ENCODE assay signal across 8 mouse cellular contexts in genomic region chr9:110380662-110381061, GRCm38 (mm10). TPM values are rescaled to one million over a fixed set of nuclear protein-coding genes. Genes with fewer than 3 reads are reported as not detected.
DNase-seq lines count a peak whose midpoint lies in the region; ATAC-seq and TF ChIP-seq lines count a peak whose summit lies in the region.
"Had no signal": no experiment of that assay in that cellular context is flagged by ENCODE, and none has a peak within 500 bp of the region (broad histone marks: within the 10 kb centered on the region; RNA-seq: fewer than 3 reads in every experiment).

No protein-coding gene starts in this region.

- no peak for TF ChIP-seq POLR2A in lung, adult 2 months (IDR thresholded peaks at IDR 0.05; ENCODE audit: borderline replicate concordance, extremely low read depth, low read depth, low read length)

- 40% methylated on average over 21 of the region's 21 CpGs for WGBS in lung, adult 2 months
- 50% methylated on average over 19 of the region's 21 CpGs for WGBS in hindbrain, embryonic 16.5 days
- WGBS in forebrain, embryonic 12.5 days = 40% methylated on average over 21 of the region's 21 CpGs

- H3K4me2 ChIP-seq in hindbrain, embryonic 16.5 days (ENCODE audit: low read length) = no peak overlapping the region
- H3K4me2 ChIP-seq in forebrain, embryonic 12.5 days = no peak overlapping the region

- no peaks in the 10 kb centered on the region for H3K27me3 ChIP-seq in hindbrain, embryonic 16.5 days (replicated peaks; ENCODE audit: control insufficient read depth, insufficient read depth, low read length)
- H3K27me3 ChIP-seq in forebrain, embryonic 12.5 days = no peaks in the 10 kb centered on the region

- H3K36me3 ChIP-seq in hindbrain, embryonic 16.5 days (ENCODE audit: control insufficient read depth, insufficient read depth, low read length) = peaks cover 40% of the 10 kb centered on the region
- peaks cover 92% of the 10 kb centered on the region for H3K36me3 ChIP-seq in forebrain, embryonic 12.5 days (replicated peaks)

- intact Hi-C loops in left cerebral cortex, postnatal 14 days (cut with DNase I) = no loop called here

- no peaks in the 10 kb centered on the region for H3K9me3 ChIP-seq in hindbrain, embryonic 16.5 days (ENCODE audit: control insufficient read depth, low read length)
- no peaks in the 10 kb centered on the region for H3K9me3 ChIP-seq in forebrain, embryonic 12.5 days

- no peak overlapping the region for H3K27ac ChIP-seq in hindbrain, embryonic 16.5 days (ENCODE audit: low read depth, low read length)
- H3K27ac ChIP-seq in forebrain, embryonic 12.5 days = no peak overlapping the region

- peak; percentile 24 for DNase-seq in lung, adult 2 months
- no peak for DNase-seq in lung, postnatal 14 days
- peak; percentile 50 for DNase-seq in adrenal gland, adult 8-10 months
- DNase-seq in mesoderm, embryonic 11.5 days (ENCODE audit: low read depth, low spot score) = peak; percentile 6
- no peak for DNase-seq in left cerebral cortex, postnatal 14 days (ENCODE audit: low spot score in 2 of 2)
- DNase-seq: thymus, postnatal 14 days had no signal

- no peak overlapping the region for H3K9ac ChIP-seq in hindbrain, embryonic 16.5 days (ENCODE audit: low read depth, low read length)
- H3K9ac ChIP-seq in forebrain, embryonic 12.5 days = no peak overlapping the region

- ATAC-seq in hindbrain, embryonic 16.5 days = 0 out of 2 replicates have a peak, but pooled peaks have one; percentile 13
- ATAC-seq in forebrain, embryonic 12.5 days (ENCODE audit: low FRiP score) = no peak

- H3K4me1 ChIP-seq in lung, adult 2 months (ENCODE audit: control insufficient read depth, insufficient read depth, low read length) = no peaks in the 10 kb centered on the region
- no peaks in the 10 kb centered on the region for H3K4me1 ChIP-seq in hindbrain, embryonic 16.5 days (ENCODE audit: control insufficient read depth, insufficient read depth, low read depth, low read length)
- no peaks in the 10 kb centered on the region for H3K4me1 ChIP-seq in forebrain, embryonic 12.5 days

- no peak for TF ChIP-seq CTCF in lung, adult 2 months (IDR thresholded peaks at IDR 0.05; ENCODE audit: insufficient read depth, low read length)

- H3K4me3 ChIP-seq in lung, adult 2 months (replicated peaks; ENCODE audit: extremely low read depth, low read depth, low read length) = peak overlapping the region; percentile 6
- no peak overlapping the region for H3K4me3 ChIP-seq in hindbrain, embryonic 16.5 days (ENCODE audit: low read length)
- H3K4me3 ChIP-seq in forebrain, embryonic 12.5 days (replicated peaks) = no peak overlapping the region

RNA-seq across cellular contexts. Expression of gene Ptpn23, which starts 27.4 kb away (rescaled TPM):
- polyA plus RNA-seq in lung, adult 2 months (2012; rRNA removed) = 24.9 and 34.0 TPM in 2 replicates
- 10 to 100 TPM; 64.0 to 83.9 (median 70.9) TPM for total RNA-seq in adrenal gland, adult 8-10 months (2022)
- 19.2 and 24.5 TPM in 2 replicates for polyA plus RNA-seq in hindbrain, embryonic 16.5 days (2015; fragmentation: Nextera tagmentation; extraction: Ambion mirVana)
- polyA plus RNA-seq in forebrain, embryonic 12.5 days (2016; fragmentation: Nextera tagmentation; extraction: Ambion mirVana) = 20.4 and 20.9 TPM in 2 replicates
- total RNA-seq in left cerebral cortex, postnatal 14 days (2021) = 10 to 100 TPM; 54.2 to 59.7 TPM

RNA-seq across cellular contexts. Expression of gene Ngp, which starts 38.9 kb away (rescaled TPM):
- polyA plus RNA-seq in lung, adult 2 months (2012; rRNA removed) = 0.36 and 3.4 TPM in 2 replicates
- not detected for total RNA-seq in adrenal gland, adult 8-10 months (2022)
- polyA plus RNA-seq in hindbrain, embryonic 16.5 days (2015; fragmentation: Nextera tagmentation; extraction: Ambion mirVana) = 1.3 and 1.9 TPM in 2 replicates
- 1.2 and 2.2 TPM in 2 replicates for polyA plus RNA-seq in forebrain, embryonic 12.5 days (2016; fragmentation: Nextera tagmentation; extraction: Ambion mirVana)
- under 1 TPM in 1 of 2 experiments, not detected in 1; 0.63 TPM for total RNA-seq in left cerebral cortex, postnatal 14 days (2021)

RNA-seq across cellular contexts. Expression of gene Scap, which starts 47.6 kb away (rescaled TPM):
- 36.7 and 42.1 TPM in 2 replicates for polyA plus RNA-seq in lung, adult 2 months (2012; rRNA removed)
- total RNA-seq in adrenal gland, adult 8-10 months (2022) = 100 to 1,000 TPM; 110 to 118 (median 116) TPM
- 57.8 and 59.0 TPM in 2 replicates for polyA plus RNA-seq in hindbrain, embryonic 16.5 days (2015; fragmentation: Nextera tagmentation; extraction: Ambion mirVana)
- 41.9 and 45.0 TPM in 2 replicates for polyA plus RNA-seq in forebrain, embryonic 12.5 days (2016; fragmentation: Nextera tagmentation; extraction: Ambion mirVana)
- total RNA-seq in left cerebral cortex, postnatal 14 days (2021) = 100 to 1,000 TPM in 1 of 2 experiments, 10 to 100 TPM in 1; 92.2 to 114 TPM

Comparison
In these comparisons a context has a peak if more than half of its experiments do, and no peak if none do; other contexts are left out.
1. DNase-seq: peak in lung, adult 2 months (single experiment), adrenal gland, adult 8-10 months (single experiment) and mesoderm, embryonic 11.5 days (single experiment); none in lung, postnatal 14 days (single experiment) and left cerebral cortex, postnatal 14 days (0 of 2).